Mouse (Mus musculus) myocyte (in vitro differentiated cells): ENCODE results near the gene Mctp1. TPM values are rescaled to one million over a fixed set of nuclear protein-coding genes. Genes with fewer than 3 reads are reported as not detected.

Experiments
- H3K27me3 ChIP-seq: one replicate; pipeline ENCODE4 v1.6.1; 2011; ENCODE audit not compliant: control insufficient read depth, insufficient read depth, insufficient read length
- H3K36me3 ChIP-seq: one replicate; pipeline ENCODE4 v1.6.1; 2011; ENCODE audit not compliant: control insufficient read depth, insufficient read depth
- H3K4me2 ChIP-seq: one replicate; pipeline ENCODE4 v1.6.1; 2011; ENCODE audit warnings: low read depth, control low read depth
- H3K4me3 ChIP-seq: one replicate; pipeline ENCODE4 v1.5.1; 2011; ENCODE audit warnings: mild to moderate bottlenecking, control low read depth, moderate library complexity
- H3K79me2 ChIP-seq: one replicate; pipeline ENCODE4 v1.6.1; 2011; ENCODE audit not compliant: control insufficient read depth, insufficient read depth
- H3ac ChIP-seq: one replicate; pipeline ENCODE4 v1.6.1; 2011; ENCODE audit not compliant: control insufficient read depth, insufficient read length
- CEBPB ChIP-seq: IDR thresholded peaks from 2 replicates; pipeline ENCODE4 v1.6.1; 2011; ENCODE audit warnings: mild to moderate bottlenecking, moderate library complexity; ENCODE audit not compliant: poor library complexity, insufficient read depth, severe bottlenecking
- E2F4 ChIP-seq: IDR thresholded peaks from one replicate; pipeline ENCODE4 v1.6.1; 2011; ENCODE audit warnings: mild to moderate bottlenecking, control low read depth, moderate library complexity; ENCODE audit not compliant: insufficient read depth
- MAX ChIP-seq: IDR thresholded peaks from one replicate; pipeline ENCODE4 v1.6.1; 2011; ENCODE audit warnings: low read depth, mild to moderate bottlenecking, control low read depth
- MYOD1 ChIP-seq, 3 experiments: IDR thresholded peaks; one replicate each; pipeline ENCODE4 v1.6.1; 2011; ENCODE audit warnings: control low read depth in 2 of 3, low read depth in 2 of 3, mild to moderate bottlenecking in 2 of 3, moderate library complexity in 1 of 3; ENCODE audit not compliant: insufficient read length in 2 of 3, control insufficient read depth in 1 of 3
- MYOG ChIP-seq, 3 experiments: IDR thresholded peaks; one replicate each; pipeline ENCODE4 v1.6.1; 2011; ENCODE audit warnings: control low read depth in 2 of 3, low read depth in 2 of 3, mild to moderate bottlenecking in 2 of 3; ENCODE audit not compliant: insufficient read length in 2 of 3, control insufficient read depth in 1 of 3, insufficient read depth in 1 of 3
- POLR2A ChIP-seq: IDR thresholded peaks from one replicate; pipeline ENCODE4 v1.6.1; 2011; ENCODE audit warnings: low read depth, mild to moderate bottlenecking, control low read depth, moderate library complexity; ENCODE audit not compliant: insufficient read length
- POLR2AphosphoS2 ChIP-seq: IDR thresholded peaks from one replicate; pipeline ENCODE4 v1.6.1; 2011; ENCODE audit warnings: low read depth, control low read depth; ENCODE audit not compliant: insufficient read length
- REST ChIP-seq: IDR thresholded peaks from one replicate; pipeline ENCODE4 v1.6.1; 2011; ENCODE audit warnings: mild to moderate bottlenecking, control low read depth, moderate library complexity; ENCODE audit not compliant: insufficient read depth, insufficient read length
- SRF ChIP-seq: IDR thresholded peaks from one replicate; pipeline ENCODE4 v1.6.1; 2011; ENCODE audit warnings: low read depth; ENCODE audit not compliant: control insufficient read depth, insufficient read length
- TCF12 ChIP-seq: IDR thresholded peaks from one replicate; pipeline ENCODE4 v1.6.1; 2011; ENCODE audit warnings: mild to moderate bottlenecking, control low read depth; ENCODE audit not compliant: poor library complexity, insufficient read depth, severe bottlenecking
- TCF3 ChIP-seq: IDR thresholded peaks from one replicate; pipeline ENCODE4 v1.6.1; 2011; ENCODE audit warnings: low read depth, control low read depth; ENCODE audit not compliant: insufficient read length
- USF1 ChIP-seq: IDR thresholded peaks from one replicate; pipeline ENCODE4 v1.6.1; 2011; ENCODE audit warnings: low read depth, mild to moderate bottlenecking, control low read depth, moderate library complexity
- polyA plus RNA-seq: library from polyadenylated mRNA; unstranded; fragments of >200 nt; fragmentation: generic; extraction: Trizol; gene quantifications from one replicate; pipeline ENCODE4 v1.2.1, GENCODE M21; 2012; ENCODE audit warnings: missing spikeins

Mctp1 gene
- polyA plus RNA-seq, 1 experiment = 0.67 TPM

DNA sequence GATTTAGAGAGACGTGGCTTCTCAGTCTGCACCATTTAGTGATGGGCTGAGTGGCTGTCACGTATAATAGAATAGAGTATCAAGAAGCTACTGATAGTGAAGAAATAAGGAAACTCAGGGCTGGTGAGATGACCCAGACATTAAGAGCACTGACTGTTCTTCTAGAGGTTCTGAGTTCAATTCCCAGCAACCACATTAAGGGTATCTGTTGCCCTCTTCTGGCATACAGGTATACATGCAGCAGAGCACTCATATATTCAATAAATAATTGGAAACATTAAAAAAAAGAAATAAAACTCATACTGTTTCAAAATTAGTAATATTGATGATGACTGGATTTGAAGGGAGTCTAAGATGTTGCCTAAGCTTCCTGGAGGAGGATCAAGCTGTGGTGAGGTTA, 47.6 kb downstream of the Mctp1 start:
- no peaks in the 10 kb centered on the region for H3K36me3 ChIP-seq
- no peak for TF ChIP-seq TCF3
- TF ChIP-seq E2F4 = no peak
- no peak for TF ChIP-seq TCF12
- no peak for TF ChIP-seq MAX
- no peak for TF ChIP-seq REST
- TF ChIP-seq USF1 = no peak
- no peak for TF ChIP-seq MYOD1 (IDR thresholded peaks at IDR 0.05; ENCODE audit: control insufficient read depth in 1 of 3, insufficient read length in 2 of 3, low read depth in 2 of 3)
- TF ChIP-seq MYOG (IDR thresholded peaks at IDR 0.05; ENCODE audit: control insufficient read depth in 1 of 3, insufficient read depth in 1 of 3, insufficient read length in 2 of 3, low read depth in 2 of 3) = no peak
- TF ChIP-seq SRF = no peak
- no peak for TF ChIP-seq POLR2A
- no peak for TF ChIP-seq POLR2AphosphoS2
- TF ChIP-seq CEBPB = no peak
- H3K4me2 ChIP-seq = no peak overlapping the region
- no peak overlapping the region for H3K4me3 ChIP-seq
- no peaks in the 10 kb centered on the region for H3K79me2 ChIP-seq
- no peak overlapping the region for H3ac ChIP-seq
- no peaks in the 10 kb centered on the region for H3K27me3 ChIP-seq

DNA sequence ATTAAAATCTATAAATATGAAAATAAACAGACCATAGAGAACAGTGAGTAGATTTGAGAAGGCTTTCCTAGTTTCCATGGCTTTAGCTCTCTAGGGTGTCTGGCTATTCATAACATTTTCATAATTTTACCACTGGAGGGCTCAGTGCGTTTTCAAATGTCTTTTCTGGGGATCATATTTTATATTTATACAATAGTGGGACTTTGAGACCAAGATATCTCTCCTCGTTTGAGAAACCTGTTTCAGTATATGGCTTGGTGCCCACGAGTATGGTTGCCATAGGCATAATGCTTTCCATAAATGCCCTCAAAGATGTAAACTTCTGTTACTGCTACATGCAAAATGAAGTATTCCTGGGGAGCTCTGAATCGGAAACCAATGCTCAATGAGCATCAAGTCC, 49.1 kb downstream of the Mctp1 start:
- H3K4me3 ChIP-seq = no peak overlapping the region
- H3ac ChIP-seq = no peak overlapping the region
- H3K27me3 ChIP-seq = no peaks in the 10 kb centered on the region
- no peak overlapping the region for H3K4me2 ChIP-seq
- no peaks in the 10 kb centered on the region for H3K36me3 ChIP-seq
- H3K79me2 ChIP-seq = no peaks in the 10 kb centered on the region
- no peak for TF ChIP-seq CEBPB
- no peak for TF ChIP-seq POLR2AphosphoS2
- TF ChIP-seq TCF3 = no peak

DNA sequence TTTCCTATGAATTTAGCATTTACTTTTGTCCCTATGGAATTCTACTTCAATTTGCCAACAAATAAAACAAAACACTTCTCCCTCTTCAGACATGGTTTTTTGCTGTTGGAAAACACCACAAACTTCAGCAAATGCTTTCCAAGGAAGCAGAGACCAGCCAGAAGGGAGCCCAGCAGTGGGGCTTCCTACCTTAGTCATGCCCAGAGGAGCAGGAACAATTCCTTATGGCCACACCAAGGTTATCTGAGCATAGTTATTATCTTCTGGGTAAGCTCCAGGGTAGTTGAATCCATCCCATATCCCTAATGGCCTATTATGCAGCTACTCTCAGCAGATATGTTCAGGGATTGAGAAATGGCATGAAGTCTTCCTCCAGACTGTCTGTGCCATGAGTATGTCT, 52.1 kb downstream of the Mctp1 start:
- no peak overlapping the region for H3K4me2 ChIP-seq
- no peaks in the 10 kb centered on the region for H3K36me3 ChIP-seq
- H3ac ChIP-seq = no peak overlapping the region
- H3K79me2 ChIP-seq = no peaks in the 10 kb centered on the region
- no peaks in the 10 kb centered on the region for H3K27me3 ChIP-seq
- no peak for TF ChIP-seq TCF12
- TF ChIP-seq SRF = no peak
- no peak for TF ChIP-seq POLR2AphosphoS2
- no peak for TF ChIP-seq E2F4
- TF ChIP-seq USF1 = no peak
- no peak overlapping the region for H3K4me3 ChIP-seq

DNA sequence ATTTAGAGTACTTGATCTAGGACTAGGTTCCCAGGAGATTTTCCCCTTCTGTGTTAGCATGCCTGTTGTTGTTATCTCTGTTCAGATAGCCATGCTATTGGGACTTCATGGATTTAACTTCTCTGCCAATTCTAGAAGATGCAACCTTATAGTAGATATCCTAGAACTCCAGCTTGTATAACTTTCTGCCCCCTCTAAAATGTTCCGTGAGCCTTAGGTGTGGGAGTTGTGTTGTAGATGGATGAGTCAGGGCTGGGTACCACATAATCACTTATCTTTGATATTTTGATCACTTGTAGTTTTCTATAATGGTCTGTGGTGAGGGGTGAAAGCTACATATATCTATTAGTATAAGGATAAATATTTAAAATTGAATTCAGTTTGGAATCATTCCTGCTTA, 54.4 kb downstream of the Mctp1 start:
- no peak for TF ChIP-seq MYOG (IDR thresholded peaks at IDR 0.05; ENCODE audit: control insufficient read depth in 1 of 3, insufficient read depth in 1 of 3, insufficient read length in 2 of 3, low read depth in 2 of 3)
- TF ChIP-seq TCF12 = no peak
- TF ChIP-seq MYOD1 (IDR thresholded peaks at IDR 0.05; ENCODE audit: control insufficient read depth in 1 of 3, insufficient read length in 2 of 3, low read depth in 2 of 3) = no peak
- TF ChIP-seq MAX = no peak
- TF ChIP-seq POLR2AphosphoS2 = no peak
- TF ChIP-seq POLR2A = no peak
- no peak for TF ChIP-seq CEBPB
- TF ChIP-seq SRF = no peak
- TF ChIP-seq E2F4 = no peak
- TF ChIP-seq USF1 = no peak
- no peak for TF ChIP-seq TCF3
- no peak for TF ChIP-seq REST
- Histone ChIP-seq H3K4me3 (no peak overlapping the region), H3ac (no peak overlapping the region), H3K27me3 (no peaks in the 10 kb centered on the region), H3K79me2 (no peaks in the 10 kb centered on the region), H3K4me2 (no peak overlapping the region), H3K36me3 (no peaks in the 10 kb centered on the region)

DNA sequence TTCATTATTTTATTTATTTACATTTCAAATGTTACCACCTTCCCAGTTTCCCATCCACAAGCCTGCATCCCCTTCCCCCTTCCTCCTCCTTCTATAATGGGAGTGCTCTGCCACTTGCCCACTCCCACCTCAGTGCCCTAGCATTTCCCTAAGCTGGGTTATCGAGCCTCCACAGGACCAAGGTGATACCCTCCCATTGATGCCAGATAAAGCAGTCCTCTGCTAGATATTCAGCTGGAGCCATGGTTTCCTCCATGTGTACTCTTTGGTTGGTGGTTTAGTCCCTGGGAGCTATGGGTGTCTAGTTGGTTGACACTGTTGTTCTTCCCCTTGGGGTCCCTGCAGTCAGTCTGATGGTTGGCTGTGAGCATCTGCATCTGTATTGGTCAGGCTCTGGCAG, 61.7 kb downstream of the Mctp1 start:
- Histone ChIP-seq H3ac (no peak overlapping the region), H3K4me3 (no peak overlapping the region), H3K36me3 (no peaks in the 10 kb centered on the region), H3K4me2 (no peak overlapping the region), H3K27me3 (no peaks in the 10 kb centered on the region), H3K79me2 (no peaks in the 10 kb centered on the region)
- TF ChIP-seq SRF (no peak), TCF12 (no peak), USF1 (no peak), MYOD1 (IDR thresholded peaks at IDR 0.05; ENCODE audit: control insufficient read depth in 1 of 3, insufficient read length in 2 of 3, low read depth in 2 of 3) (no peak), POLR2AphosphoS2 (no peak), POLR2A (no peak), MYOG (IDR thresholded peaks at IDR 0.05; ENCODE audit: control insufficient read depth in 1 of 3, insufficient read depth in 1 of 3, insufficient read length in 2 of 3, low read depth in 2 of 3) (no peak), MAX (no peak), E2F4 (no peak)
